Mouse (Mus musculus): ENCODE data around the gene Gm10842. TPM values are rescaled to one million over a fixed set of nuclear protein-coding genes. Genes with fewer than 3 reads are reported as not detected.
A peak's percentile ranks its signal among the peaks of the same experiment; 100 is the strongest.

Gm10842 gene
- total and polyA plus RNA-seq, 3 experiments, result not detected

DNA sequence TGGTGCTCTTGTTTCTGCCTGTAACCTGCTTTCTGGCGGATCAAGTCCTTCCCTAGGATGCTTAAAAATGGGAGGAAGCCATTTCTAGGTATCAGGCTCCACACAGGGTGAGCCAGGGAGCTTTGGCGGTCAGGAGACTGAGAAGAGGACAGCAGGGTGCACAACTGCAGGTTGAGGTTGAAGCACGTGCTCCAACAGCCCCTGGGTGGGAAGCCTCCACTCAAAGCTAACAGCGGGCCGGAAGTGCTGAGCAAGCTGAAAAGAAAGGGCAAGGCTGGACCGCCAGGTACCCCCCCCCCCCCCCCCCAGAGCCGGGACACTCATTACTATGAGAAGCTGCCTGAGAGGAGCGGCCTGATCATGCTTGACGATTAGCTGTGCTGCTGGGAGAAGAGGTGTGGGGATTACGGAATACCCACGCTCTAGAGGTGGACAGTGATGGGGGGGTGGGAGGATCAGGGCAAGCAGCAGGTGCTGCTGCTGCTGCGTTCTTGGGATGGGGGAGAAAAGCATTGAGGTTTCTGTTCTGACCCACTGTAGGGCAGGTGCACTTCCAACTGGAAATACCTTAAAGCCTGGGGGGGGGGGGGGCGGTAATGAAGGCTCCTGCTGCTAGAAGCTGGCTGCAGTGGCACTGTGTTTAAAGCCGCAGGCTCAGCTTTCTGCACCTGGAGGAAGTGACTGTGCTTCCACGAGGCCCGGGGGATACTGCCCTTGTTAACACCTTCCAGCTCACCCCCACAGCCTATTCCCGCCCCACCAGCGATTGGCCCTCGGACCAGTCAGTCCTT, 4.7 kb downstream of the Gm10842 start:
- ATAC-seq (ENCODE audit: extremely low read depth, insufficient number of reproducible peaks, low FRiP score, poor library complexity, severe bottlenecking), result no peak
- H3K4me3 ChIP-seq (ENCODE audit: low read depth, low read length), result peak overlapping the region; percentile 62; the same call in 1 of the 2 replicates

DNA sequence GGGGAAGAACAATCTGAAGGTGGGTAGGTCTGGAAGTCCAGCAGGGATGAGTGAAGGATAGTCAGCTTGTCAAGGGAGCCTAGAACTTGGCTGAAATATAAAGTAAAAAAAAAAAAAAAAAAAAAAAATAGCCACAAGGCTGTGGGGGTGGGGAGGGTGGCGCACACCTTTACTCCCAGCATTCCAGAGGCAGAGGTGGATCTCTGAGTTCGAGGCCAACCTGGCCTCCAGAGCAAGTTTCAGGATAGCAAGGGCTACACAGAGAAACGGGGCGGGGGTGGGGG, 5.3 kb downstream of the Gm10842 start:
- Histone ChIP-seq H3K4me1 (ENCODE audit: insufficient read depth, low read depth, low read length) (peaks cover 80% of the 10 kb centered on the region), H3K36me3 (replicated peaks) (no peaks in the 10 kb centered on the region), H3K9me3 (replicated peaks) (no peaks in the 10 kb centered on the region), H3K4me3 (ENCODE audit: low read depth, low read length) (peak overlapping the region; percentile 62; the same call in 1 of the 2 replicates), H3K27me3 (ENCODE audit: insufficient read depth, low read length) (no peaks in the 10 kb centered on the region)
- TF ChIP-seq GATA2 (IDR thresholded peaks at IDR 0.05; ENCODE audit: borderline replicate concordance, low read depth, low read length), result no peak
- TF ChIP-seq POLR2AphosphoS5 (IDR thresholded peaks at IDR 0.05; ENCODE audit: insufficient replicate concordance, low read depth, low read length), result no peak
- TF ChIP-seq GATA1 (IDR thresholded peaks at IDR 0.05; ENCODE audit: borderline replicate concordance, low read length), result no peak
- TF ChIP-seq TAL1 (conservative IDR thresholded peaks at IDR 0.05; ENCODE audit: low read depth, low read length), result no peak
- no peak for TF ChIP-seq CTCF (IDR thresholded peaks at IDR 0.05; ENCODE audit: low read depth, low read length)
- DNase-seq (ENCODE audit: low spot score), result no peak
- no peak for ATAC-seq (ENCODE audit: extremely low read depth, insufficient number of reproducible peaks, low FRiP score, poor library complexity, severe bottlenecking)

More for the DNA sequence above, 4.7 kb downstream of the Gm10842 start:
- TF ChIP-seq POLR2AphosphoS5 (IDR thresholded peaks at IDR 0.05; ENCODE audit: insufficient replicate concordance, low read depth, low read length) (no peak), CTCF (IDR thresholded peaks at IDR 0.05; ENCODE audit: low read depth, low read length) (no peak), GATA1 (IDR thresholded peaks at IDR 0.05; ENCODE audit: borderline replicate concordance, low read length) (no peak), TAL1 (conservative IDR thresholded peaks at IDR 0.05; ENCODE audit: low read depth, low read length) (no peak), GATA2 (IDR thresholded peaks at IDR 0.05; ENCODE audit: borderline replicate concordance, low read depth, low read length) (no peak)
- peaks cover 76% of the 10 kb centered on the region for H3K4me1 ChIP-seq (ENCODE audit: insufficient read depth, low read depth, low read length)
- no peaks in the 10 kb centered on the region for H3K36me3 ChIP-seq (replicated peaks)
- H3K27me3 ChIP-seq (ENCODE audit: insufficient read depth, low read length), result no peaks in the 10 kb centered on the region
- no peaks in the 10 kb centered on the region for H3K9me3 ChIP-seq (replicated peaks)
- peak; percentile 64 for DNase-seq (ENCODE audit: low spot score)

DNA sequence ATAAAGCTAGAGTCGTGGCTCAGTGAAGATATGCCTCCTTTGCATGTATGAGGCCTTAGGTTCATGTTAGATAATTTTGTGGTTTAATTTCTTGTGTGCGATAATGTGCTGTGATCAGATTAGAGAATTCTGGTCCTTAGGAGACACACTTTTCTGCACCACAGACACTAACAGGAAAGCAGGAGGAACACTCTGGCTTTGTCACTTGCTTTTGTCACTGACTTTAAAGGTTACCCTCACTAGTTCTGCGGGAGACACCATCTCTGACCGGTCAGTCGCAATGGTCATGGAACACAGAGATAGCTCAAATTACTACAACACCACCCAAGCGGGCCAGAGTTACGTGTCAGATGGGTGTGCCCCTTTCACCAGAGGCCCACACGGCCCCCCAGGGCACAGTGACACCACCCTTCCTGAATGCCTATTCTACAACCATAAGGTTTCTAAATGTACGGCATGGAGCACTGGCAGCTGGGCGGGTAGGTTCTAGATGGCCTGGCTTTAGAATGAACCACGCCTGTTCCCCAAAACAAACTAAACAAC, 5.7 kb downstream of the Gm10842 start:
- TF ChIP-seq GATA2 (IDR thresholded peaks at IDR 0.05; ENCODE audit: borderline replicate concordance, low read depth, low read length) (no peak), CTCF (IDR thresholded peaks at IDR 0.05; ENCODE audit: low read depth, low read length) (no peak), POLR2AphosphoS5 (IDR thresholded peaks at IDR 0.05; ENCODE audit: insufficient replicate concordance, low read depth, low read length) (no peak), TAL1 (conservative IDR thresholded peaks at IDR 0.05; ENCODE audit: low read depth, low read length) (peak; percentile 75), GATA1 (IDR thresholded peaks at IDR 0.05; ENCODE audit: borderline replicate concordance, low read length) (no peak)
- Histone ChIP-seq H3K27me3 (ENCODE audit: insufficient read depth, low read length) (no peaks in the 10 kb centered on the region), H3K4me3 (ENCODE audit: low read depth, low read length) (peak overlapping the region; percentile 64; the same call in 1 of the 2 replicates)

DNA sequence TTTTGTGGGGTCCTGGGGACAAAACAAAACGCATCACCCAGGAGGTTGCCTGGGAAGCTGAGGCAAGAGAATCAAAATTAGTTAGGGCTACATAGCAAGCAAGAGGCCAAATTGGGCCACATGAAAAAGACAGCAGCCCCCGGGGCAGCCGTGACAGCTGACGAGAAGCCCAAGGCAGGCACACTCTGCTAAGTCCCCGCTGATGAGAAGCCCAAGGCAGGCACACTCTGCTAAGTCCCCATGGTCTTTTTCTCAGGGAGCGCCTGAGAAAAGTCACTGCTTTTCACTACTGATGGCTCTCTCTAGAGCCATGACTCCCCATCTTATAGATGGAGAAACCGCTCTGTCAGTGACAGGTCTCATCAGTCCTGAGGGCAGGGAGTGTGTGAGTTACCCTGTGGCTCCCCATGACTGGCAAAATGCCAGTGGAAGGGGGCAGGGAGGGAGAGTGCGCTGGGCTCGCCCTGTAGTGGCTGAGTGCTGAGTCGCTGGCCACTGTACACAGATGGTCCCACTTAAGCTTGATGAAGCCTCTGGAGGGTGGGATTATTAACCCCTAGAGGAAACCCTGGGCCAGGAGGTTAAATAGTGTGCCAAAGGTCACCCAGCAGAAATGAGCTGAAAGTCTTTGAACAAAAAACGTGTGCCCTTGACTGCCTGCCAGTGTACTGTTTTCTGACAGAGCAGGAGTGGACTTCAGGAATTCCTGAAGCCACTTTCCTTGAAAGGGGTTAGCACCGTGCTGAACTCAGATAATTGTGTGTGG, 6.6 kb downstream of the Gm10842 start:
- TF ChIP-seq TAL1 (conservative IDR thresholded peaks at IDR 0.05; ENCODE audit: low read depth, low read length), result no peak
- TF ChIP-seq GATA2 (IDR thresholded peaks at IDR 0.05; ENCODE audit: borderline replicate concordance, low read depth, low read length), result no peak
- no peak for TF ChIP-seq GATA1 (IDR thresholded peaks at IDR 0.05; ENCODE audit: borderline replicate concordance, low read length)
- no peak for TF ChIP-seq CTCF (IDR thresholded peaks at IDR 0.05; ENCODE audit: low read depth, low read length)
- Histone ChIP-seq H3K9me3 (replicated peaks) (no peaks in the 10 kb centered on the region), H3K36me3 (replicated peaks) (no peaks in the 10 kb centered on the region), H3K27me3 (ENCODE audit: insufficient read depth, low read length) (no peaks in the 10 kb centered on the region), H3K4me3 (ENCODE audit: low read depth, low read length) (peak overlapping the region; percentile 64; the same call in 1 of the 2 replicates), H3K4me1 (ENCODE audit: insufficient read depth, low read depth, low read length) (peaks cover 90% of the 10 kb centered on the region)
- ATAC-seq (ENCODE audit: extremely low read depth, insufficient number of reproducible peaks, low FRiP score, poor library complexity, severe bottlenecking) (0 out of 2 replicates have a peak, but pooled peaks have one; percentile 16), DNase-seq (ENCODE audit: low spot score) (peak; percentile 27)

More for the DNA sequence above, 5.7 kb downstream of the Gm10842 start:
- DNase-seq (ENCODE audit: low spot score) (peak; percentile 52), ATAC-seq (ENCODE audit: extremely low read depth, insufficient number of reproducible peaks, low FRiP score, poor library complexity, severe bottlenecking) (peak; percentile 74)
- Histone ChIP-seq H3K36me3 (replicated peaks) (no peaks in the 10 kb centered on the region), H3K4me1 (ENCODE audit: insufficient read depth, low read depth, low read length) (peaks cover 82% of the 10 kb centered on the region), H3K9me3 (replicated peaks) (no peaks in the 10 kb centered on the region)

DNA sequence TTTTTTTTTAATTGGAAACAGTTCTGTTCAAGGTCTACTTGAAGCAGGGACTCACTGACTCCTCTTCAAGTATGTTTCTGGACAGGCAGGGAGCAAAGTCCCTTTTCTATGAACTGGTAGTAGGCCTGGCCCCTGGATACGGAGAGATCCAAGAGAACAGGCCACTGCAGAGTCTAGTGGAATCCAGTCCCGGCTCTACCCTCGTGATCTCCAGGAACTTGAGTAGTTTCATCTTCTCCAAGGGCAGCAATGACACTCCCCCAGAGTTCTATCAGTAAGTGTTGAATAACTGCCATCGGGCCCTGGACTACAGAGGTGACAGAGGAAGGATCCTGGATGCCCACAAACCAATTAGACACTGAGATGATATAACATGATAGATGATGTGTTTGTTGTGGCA, 9.2 kb downstream of the Gm10842 start:
- DNase-seq (ENCODE audit: low spot score) (no peak), ATAC-seq (ENCODE audit: extremely low read depth, insufficient number of reproducible peaks, low FRiP score, poor library complexity, severe bottlenecking) (no peak)
- H3K9me3 ChIP-seq (replicated peaks), result no peaks in the 10 kb centered on the region
- no peak overlapping the region for H3K4me3 ChIP-seq (ENCODE audit: low read depth, low read length)
- H3K27me3 ChIP-seq (ENCODE audit: insufficient read depth, low read length), result no peaks in the 10 kb centered on the region
- H3K4me1 ChIP-seq (ENCODE audit: insufficient read depth, low read depth, low read length), result peaks cover 91% of the 10 kb centered on the region
- TF ChIP-seq GATA1 (IDR thresholded peaks at IDR 0.05; ENCODE audit: borderline replicate concordance, low read length), result no peak
- no peak for TF ChIP-seq TAL1 (conservative IDR thresholded peaks at IDR 0.05; ENCODE audit: low read depth, low read length)
- no peak for TF ChIP-seq POLR2AphosphoS5 (IDR thresholded peaks at IDR 0.05; ENCODE audit: insufficient replicate concordance, low read depth, low read length)
- TF ChIP-seq CTCF (IDR thresholded peaks at IDR 0.05; ENCODE audit: low read depth, low read length), result no peak
- TF ChIP-seq GATA2 (IDR thresholded peaks at IDR 0.05; ENCODE audit: borderline replicate concordance, low read depth, low read length), result no peak
- H3K36me3 ChIP-seq (replicated peaks), result peaks cover 17% of the 10 kb centered on the region
